Mouse (Mus musculus) limb, embryonic 15.5 days (tissue): ENCODE results near the gene Zic1. TPM values are rescaled to one million over a fixed set of nuclear protein-coding genes. Genes with fewer than 3 reads are reported as not detected.

Source experiments
- ATAC-seq: fragments of 200-750 bp; cut with Nextera tagmentation; 2 replicates; pipeline ENCODE4 v1.8.0; 2017; ENCODE audit warnings: low read depth, moderate TSS enrichment; ENCODE audit not compliant: insufficient number of reproducible peaks, low FRiP score, low TSS enrichment
- H3K27ac ChIP-seq: fragments of 300-500 bp; sonication (generic); 2 replicates; pipeline ENCODE4 v1.5.1; 2015; ENCODE audit warnings: moderate library complexity, mild to moderate bottlenecking, inconsistent platforms
- H3K27me3 ChIP-seq: fragments of 300-500 bp; sonication (generic); 2 replicates; pipeline ENCODE4 v1.6.1; 2015; ENCODE audit warnings: inconsistent platforms
- H3K36me3 ChIP-seq: fragments of 300-500 bp; sonication (generic); 2 replicates; pipeline ENCODE4 v1.6.1; 2015; ENCODE audit warnings: inconsistent platforms
- H3K4me1 ChIP-seq: fragments of 300-500 bp; sonication (generic); 2 replicates; pipeline ENCODE4 v1.6.1; 2015; ENCODE audit warnings: inconsistent platforms
- H3K4me2 ChIP-seq: fragments of 300-500 bp; sonication (generic); 2 replicates; pipeline ENCODE4 v1.6.1; 2015; ENCODE audit warnings: mild to moderate bottlenecking, inconsistent platforms
- H3K4me3 ChIP-seq: fragments of 300-500 bp; sonication (generic); 2 replicates; pipeline ENCODE4 v1.5.1; 2015; ENCODE audit warnings: mild to moderate bottlenecking, inconsistent platforms
- H3K9ac ChIP-seq: fragments of 300-500 bp; sonication (generic); 2 replicates; pipeline ENCODE4 v1.6.1; 2015; ENCODE audit warnings: inconsistent platforms
- H3K9me3 ChIP-seq: fragments of 300-500 bp; sonication (generic); 2 replicates; pipeline ENCODE4 v1.6.1; 2016; ENCODE audit warnings: inconsistent platforms
- WGBS: fragments of 180-500 bp; shearing (Covaris S2); methylation state at CpG from one replicate; pipeline ENCODE4 v1.1.7; 2015; 5-methylcytosine and 5-hydroxymethylcytosine counted together
- polyA plus RNA-seq: library from polyadenylated mRNA; unstranded; fragments of >200 nt; fragmentation: Nextera tagmentation; extraction: Ambion mirVana; gene quantifications from 2 replicates; pipeline ENCODE4 v1.2.1, GENCODE M21; 2015

Zic1 gene
- polyA plus RNA-seq, 1 experiment from 2014 or later = 0.14 TPM

DNA sequence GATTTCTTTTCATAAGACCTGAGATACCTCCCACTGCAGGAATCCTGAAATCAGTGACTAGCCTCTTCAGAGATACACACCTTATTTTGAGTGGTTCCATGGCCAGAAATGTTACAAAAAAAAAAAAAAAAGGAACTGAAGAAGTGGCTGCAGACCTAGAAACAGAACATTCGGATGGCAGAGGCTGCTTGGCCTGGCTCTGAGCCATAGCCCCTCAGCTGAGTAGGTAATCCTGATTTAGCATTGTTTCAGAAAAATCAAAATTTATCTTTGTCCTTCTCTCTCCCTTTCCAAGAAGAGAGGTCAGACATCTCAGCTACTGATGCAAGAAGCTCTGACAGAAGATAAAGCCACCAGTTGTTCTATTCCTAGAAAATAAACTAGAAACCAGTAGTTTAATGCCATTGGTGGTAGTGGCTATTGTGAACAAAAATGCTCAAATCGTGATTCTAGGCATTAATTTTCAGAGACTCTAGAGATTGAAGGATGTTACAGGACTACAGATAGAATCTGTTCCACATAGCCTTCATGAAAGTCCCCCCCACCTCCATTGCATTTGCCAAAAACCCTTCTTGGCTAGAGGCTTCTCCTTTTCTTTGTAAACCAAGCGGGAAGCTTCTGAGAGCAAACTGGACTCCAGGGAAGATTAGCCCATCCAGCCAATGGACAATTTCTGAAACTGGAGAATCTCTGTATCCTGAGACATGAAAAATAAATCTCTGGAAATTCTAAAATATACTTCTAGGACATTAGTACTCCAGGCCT, 8.4 kb upstream of the Zic1 start:
- Histone ChIP-seq H3K9ac (no peak overlapping the region), H3K36me3 (no peaks in the 10 kb centered on the region), H3K9me3 (no peaks in the 10 kb centered on the region), H3K4me2 (no peak overlapping the region), H3K27ac (no peak overlapping the region), H3K4me1 (peaks cover 7% of the 10 kb centered on the region), H3K27me3 (peaks cover 94% of the 10 kb centered on the region), H3K4me3 (no peak overlapping the region)
- WGBS = 21% methylated on average over 3 of the region's 3 CpGs
- ATAC-seq = no peak

DNA sequence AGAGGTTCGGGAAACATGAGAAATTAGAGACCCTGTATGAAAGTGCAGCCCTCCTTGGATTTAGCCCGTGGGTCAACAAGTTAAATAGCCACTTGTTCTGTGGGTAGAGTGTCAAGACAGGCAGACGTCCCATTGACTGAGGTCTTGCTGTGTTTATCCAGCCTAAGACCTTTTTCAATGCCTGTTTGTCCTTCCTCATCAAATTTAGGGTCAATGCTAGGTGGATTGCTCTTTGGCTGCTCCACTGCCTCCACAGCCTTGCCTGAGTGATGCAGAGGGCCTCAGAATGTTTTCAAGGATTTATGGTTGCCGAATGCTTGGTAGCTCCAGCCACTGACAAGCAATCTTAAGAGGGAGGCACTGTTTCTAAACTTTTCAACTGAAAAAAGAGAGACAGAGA, 6.0 kb upstream of the Zic1 start:
- Histone ChIP-seq H3K4me3 (no peak overlapping the region), H3K9me3 (no peaks in the 10 kb centered on the region), H3K27ac (no peak overlapping the region), H3K4me1 (no peaks in the 10 kb centered on the region), H3K36me3 (no peaks in the 10 kb centered on the region), H3K4me2 (no peak overlapping the region), H3K27me3 (peaks cover 92% of the 10 kb centered on the region), H3K9ac (no peak overlapping the region)
- 13% methylated on average over 4 of the region's 4 CpGs for WGBS
- ATAC-seq = no peak

DNA sequence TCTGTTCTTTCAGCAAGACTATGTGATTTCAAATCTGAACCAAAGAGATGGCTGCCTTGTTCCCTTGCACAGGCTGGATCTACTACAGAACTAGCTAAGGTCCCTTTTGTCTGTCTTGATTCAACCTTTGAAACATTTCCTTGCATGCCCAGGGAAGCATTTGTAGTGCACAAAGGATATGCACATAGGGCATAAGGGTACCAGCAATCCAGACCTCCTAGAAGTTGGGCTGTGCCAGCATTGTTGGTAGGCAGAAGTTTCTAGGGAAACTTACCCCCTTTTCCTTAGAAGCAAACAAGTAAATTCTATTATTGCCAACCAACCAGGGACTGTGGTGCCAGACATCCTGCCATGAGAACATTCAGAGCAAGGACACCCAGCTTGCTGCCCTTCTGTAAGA, 5.4 kb upstream of the Zic1 start:
- Histone ChIP-seq H3K27me3 (peaks cover 91% of the 10 kb centered on the region), H3K4me3 (no peak overlapping the region), H3K4me2 (no peak overlapping the region), H3K4me1 (no peaks in the 10 kb centered on the region), H3K9me3 (no peaks in the 10 kb centered on the region), H3K27ac (no peak overlapping the region), H3K36me3 (no peaks in the 10 kb centered on the region), H3K9ac (no peak overlapping the region)
- ATAC-seq = no peak

DNA sequence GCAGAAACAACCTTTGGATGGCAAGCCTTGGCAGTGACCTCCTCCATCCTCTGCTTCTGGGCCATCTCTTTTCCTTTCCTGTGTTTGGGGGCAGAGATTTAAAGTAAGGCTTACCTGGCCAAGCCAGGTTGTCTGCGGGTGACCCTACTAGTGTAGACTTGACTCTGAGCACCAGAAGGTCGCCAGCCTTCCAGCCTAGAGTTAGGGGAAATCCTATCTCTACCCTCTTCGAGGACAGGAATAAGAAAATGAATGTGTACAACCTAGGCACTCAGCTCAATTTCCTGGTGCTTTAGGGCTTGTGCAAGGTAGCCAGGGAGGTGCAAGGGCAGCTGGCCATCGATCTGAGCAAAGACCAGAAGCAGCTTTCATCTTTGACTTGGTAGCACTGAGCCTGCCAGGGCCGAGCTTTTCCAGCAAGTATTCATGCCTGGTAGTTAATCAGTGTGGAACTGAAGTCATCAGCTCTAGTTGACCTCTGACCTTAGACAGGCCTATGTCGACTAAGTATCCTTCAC, 4.6 kb upstream of the Zic1 start:
- H3K27me3 ChIP-seq = peaks cover 89% of the 10 kb centered on the region
- no peak overlapping the region for H3K27ac ChIP-seq
- no peak for ATAC-seq

DNA sequence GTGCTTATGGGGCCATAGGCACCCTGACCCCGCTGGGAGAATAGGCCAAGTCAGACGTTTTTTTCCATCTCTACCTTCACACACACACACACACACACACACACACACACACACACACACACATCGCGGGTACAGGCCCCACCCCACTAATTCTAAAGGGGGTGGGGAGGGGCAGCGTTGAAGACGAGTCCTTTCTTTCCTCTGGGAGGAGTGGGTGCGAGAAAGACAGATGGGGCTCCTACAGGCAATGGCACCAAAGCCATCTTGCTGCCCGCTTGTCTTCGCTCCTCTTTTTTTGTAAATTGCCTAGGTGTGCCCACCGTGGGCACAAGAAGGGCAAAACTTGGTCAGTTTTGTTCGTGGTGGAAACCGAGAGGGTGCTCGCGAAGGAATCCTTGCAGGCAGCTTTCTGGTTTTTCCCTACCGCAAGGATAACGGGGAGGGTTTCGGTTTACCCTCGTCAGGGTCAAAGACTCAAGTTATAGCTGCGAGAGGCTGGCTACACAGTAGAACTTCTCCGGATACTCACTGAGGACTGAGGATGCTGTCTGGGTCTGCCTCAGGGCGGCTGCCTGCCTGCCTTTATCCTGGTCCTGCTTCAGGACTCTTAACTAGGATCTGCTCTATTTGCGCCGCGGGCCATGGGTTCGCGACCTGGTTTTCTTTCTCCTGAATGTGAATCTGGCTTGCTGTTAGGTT, 3.8 kb upstream of the Zic1 start:
- peaks cover 12% of the 10 kb centered on the region for H3K4me1 ChIP-seq
- no peak overlapping the region for H3K27ac ChIP-seq
- no peaks in the 10 kb centered on the region for H3K36me3 ChIP-seq
- H3K9ac ChIP-seq = no peak overlapping the region
- no peaks in the 10 kb centered on the region for H3K9me3 ChIP-seq
- H3K4me3 ChIP-seq = no peak overlapping the region
- WGBS = 3% methylated on average over 26 of the region's 26 CpGs
- H3K4me2 ChIP-seq = no peak overlapping the region
- ATAC-seq = no peak
- peaks cover 90% of the 10 kb centered on the region for H3K27me3 ChIP-seq

More for the DNA sequence above, 4.6 kb upstream of the Zic1 start:
- Histone ChIP-seq H3K9ac (no peak overlapping the region), H3K36me3 (no peaks in the 10 kb centered on the region), H3K9me3 (no peaks in the 10 kb centered on the region), H3K4me1 (peaks cover 4% of the 10 kb centered on the region; the same call in 1 of the 2 replicates), H3K4me2 (no peak overlapping the region), H3K4me3 (no peak overlapping the region)
- 14% methylated on average over 6 of the region's 6 CpGs for WGBS

DNA sequence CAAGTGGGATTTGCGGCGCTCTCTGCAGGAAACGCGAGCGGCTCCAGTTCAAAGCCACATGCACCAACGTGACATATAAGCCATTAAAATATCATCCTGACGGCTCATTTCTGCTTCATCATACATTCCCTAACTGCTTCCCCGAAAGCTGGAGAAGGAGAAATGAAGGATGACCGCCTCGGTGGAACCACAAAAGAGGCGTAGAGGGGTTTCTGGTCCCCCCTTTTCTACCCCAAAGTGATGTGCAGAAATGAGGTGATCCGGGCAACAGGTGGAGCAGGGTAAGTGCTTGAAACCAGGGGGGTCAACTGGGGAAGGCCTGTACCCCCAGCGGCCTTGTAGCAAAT, 3.3 kb upstream of the Zic1 start:
- H3K9ac ChIP-seq = no peak overlapping the region
- no peak overlapping the region for H3K4me2 ChIP-seq
- ATAC-seq = no peak

DNA sequence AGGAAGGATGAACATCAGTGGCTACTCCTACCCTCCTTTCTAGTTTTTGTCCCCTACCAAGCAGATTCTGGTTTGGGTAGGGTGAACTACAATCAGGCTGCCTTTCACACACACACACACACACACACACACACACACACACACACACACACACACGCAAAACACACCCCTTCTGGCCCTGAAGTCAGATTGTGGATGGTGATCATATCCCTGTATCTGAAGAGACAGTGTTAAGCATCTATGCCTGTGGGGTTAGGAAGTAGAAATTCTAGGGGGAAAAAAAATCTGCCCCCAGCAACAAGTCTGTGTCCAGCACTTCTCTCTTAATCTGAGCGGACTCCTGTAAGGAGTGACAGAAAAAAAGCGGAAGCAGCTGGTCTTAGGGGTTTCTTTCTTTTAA, 2.5 kb upstream of the Zic1 start:
- 6% methylated on average over 3 of the region's 3 CpGs for WGBS
- ATAC-seq = no peak

More for the DNA sequence above, 3.3 kb upstream of the Zic1 start:
- Histone ChIP-seq H3K36me3 (no peaks in the 10 kb centered on the region), H3K9me3 (no peaks in the 10 kb centered on the region), H3K27me3 (peaks cover 90% of the 10 kb centered on the region), H3K4me1 (peaks cover 17% of the 10 kb centered on the region), H3K27ac (no peak overlapping the region), H3K4me3 (no peak overlapping the region)
- WGBS = 4% methylated on average over 13 of the region's 13 CpGs

DNA sequence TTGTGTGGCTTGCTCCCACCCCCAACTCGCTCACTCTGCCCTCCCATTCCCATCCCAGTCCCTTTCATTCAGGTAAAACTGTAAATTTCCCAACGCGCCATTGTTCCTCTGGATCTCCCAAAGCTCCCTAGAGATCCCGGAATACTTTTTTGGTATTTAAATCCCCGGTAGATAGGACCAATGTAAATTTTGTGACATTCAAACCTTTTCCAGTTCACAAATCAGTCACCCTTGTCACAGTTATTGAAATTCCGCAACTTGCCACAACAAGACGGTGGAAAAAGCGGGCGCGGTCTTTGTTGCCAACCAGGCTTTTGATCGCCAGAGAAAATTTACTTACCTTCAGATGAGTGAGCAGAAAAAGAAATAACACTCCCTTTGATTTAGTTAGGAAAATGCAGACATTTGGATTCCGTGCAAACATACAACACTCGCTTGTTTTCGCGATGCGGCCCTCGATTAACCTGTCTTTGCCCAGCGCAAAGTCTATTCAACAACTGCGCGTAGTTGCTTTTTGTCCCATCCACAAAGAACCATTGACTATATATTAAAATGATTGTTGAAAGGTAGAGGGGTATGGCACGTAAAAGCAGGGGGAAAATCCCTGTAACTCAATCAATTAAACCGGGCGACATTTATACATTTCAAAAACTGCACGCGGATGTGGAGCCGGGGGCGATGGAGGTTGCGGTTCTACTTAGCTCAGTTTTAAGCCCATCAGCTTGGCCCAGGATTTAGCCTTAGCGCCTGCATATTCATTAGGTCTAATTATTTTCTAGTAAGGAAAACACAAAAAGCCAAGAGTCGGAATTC, 1.6 kb upstream of the Zic1 start:
- H3K4me3 ChIP-seq = no peak overlapping the region
- 2% methylated on average over 30 of the region's 30 CpGs for WGBS
- H3K27ac ChIP-seq = no peak overlapping the region
- no peaks in the 10 kb centered on the region for H3K36me3 ChIP-seq
- H3K27me3 ChIP-seq = peaks cover 92% of the 10 kb centered on the region
- no peaks in the 10 kb centered on the region for H3K9me3 ChIP-seq
- H3K4me2 ChIP-seq = no peak overlapping the region
- H3K9ac ChIP-seq = no peak overlapping the region
- ATAC-seq = no peak
- H3K4me1 ChIP-seq = peaks cover 20% of the 10 kb centered on the region

More for the DNA sequence above, 2.5 kb upstream of the Zic1 start:
- H3K9ac ChIP-seq = no peak overlapping the region
- peaks cover 94% of the 10 kb centered on the region for H3K27me3 ChIP-seq
- no peak overlapping the region for H3K4me3 ChIP-seq
- peaks cover 17% of the 10 kb centered on the region for H3K4me1 ChIP-seq
- H3K9me3 ChIP-seq = no peaks in the 10 kb centered on the region
- H3K4me2 ChIP-seq = no peak overlapping the region
- H3K36me3 ChIP-seq = no peaks in the 10 kb centered on the region
- no peak overlapping the region for H3K27ac ChIP-seq

DNA sequence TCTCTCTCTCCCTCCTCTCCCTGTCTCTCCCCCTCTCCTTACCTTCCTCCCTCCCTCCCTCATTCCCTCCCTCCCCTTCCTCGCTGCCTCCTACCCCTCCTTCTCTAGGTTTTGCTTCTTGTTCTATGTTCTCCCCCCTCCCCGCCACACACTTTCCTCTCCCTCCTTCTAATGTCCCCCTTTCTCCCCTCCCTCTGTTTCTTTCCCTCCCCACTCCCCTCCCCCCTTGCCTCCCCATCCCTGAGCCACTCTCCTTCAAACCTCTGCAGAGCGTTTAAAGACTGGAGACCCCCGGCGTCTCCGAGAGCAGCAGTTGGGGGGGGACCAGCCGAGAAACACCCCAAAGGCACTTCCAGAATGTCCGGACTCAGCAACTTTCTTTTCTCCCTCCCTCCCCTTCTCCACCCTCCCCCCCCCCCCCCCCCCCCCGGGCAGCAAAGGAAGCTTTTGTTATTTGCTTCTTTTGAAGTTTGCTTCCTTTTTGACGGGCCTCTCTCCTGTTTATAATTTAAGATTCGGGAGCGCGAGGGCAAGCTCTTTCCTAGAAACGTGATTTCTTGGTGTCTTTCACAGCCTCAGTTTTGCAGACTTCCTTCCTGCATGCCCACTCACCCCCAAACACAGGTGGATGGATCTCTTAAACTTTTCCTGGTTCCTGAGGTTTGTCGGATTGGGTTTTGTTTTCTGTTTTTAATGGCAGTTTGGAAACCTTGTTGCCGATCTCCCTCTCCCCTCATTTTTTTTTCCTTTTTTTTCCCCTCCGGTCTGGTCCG, 802 bp upstream of the Zic1 start:
- Histone ChIP-seq H3K4me3 (no peak overlapping the region), H3K36me3 (no peaks in the 10 kb centered on the region), H3K9ac (no peak overlapping the region), H3K27me3 (peaks cover 92% of the 10 kb centered on the region), H3K4me1 (peaks cover 27% of the 10 kb centered on the region), H3K4me2 (no peak overlapping the region), H3K9me3 (no peaks in the 10 kb centered on the region), H3K27ac (no peak overlapping the region)
- no peak for ATAC-seq
- under 1% methylated on average over 16 of the region's 18 CpGs for WGBS

DNA sequence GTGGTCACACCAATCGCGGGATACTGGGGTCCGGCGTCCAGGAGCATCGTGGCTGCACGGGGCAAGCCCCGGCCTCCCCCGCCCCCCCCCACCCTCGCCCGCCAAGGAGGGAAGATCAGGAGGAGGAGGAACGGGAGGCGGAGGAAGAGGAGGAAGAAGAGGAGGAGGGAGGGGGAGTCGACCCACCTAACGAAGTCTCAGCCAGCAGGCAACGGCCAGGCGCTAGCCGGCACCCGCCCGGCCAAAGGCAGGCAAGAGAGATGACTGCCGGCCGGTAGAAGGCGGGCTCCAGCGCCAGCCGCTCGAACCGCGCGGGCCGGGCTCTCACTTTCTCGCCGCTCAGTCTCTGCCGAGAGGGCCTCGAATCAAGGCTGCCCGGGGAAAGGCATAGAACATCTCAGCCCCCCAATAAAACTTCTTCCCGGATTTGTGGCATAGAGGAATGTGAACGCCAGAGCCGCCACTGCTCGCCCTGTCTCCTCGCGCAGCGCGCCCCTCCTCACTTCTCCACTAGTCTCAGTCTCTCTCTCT, 574 bp downstream of the Zic1 start:
- Histone ChIP-seq H3K4me3 (peak overlapping the region; percentile 35), H3K36me3 (no peaks in the 10 kb centered on the region), H3K9me3 (no peaks in the 10 kb centered on the region), H3K27me3 (peaks cover 91% of the 10 kb centered on the region), H3K4me2 (peak overlapping the region; percentile 46), H3K27ac (no peak overlapping the region), H3K4me1 (peaks cover 27% of the 10 kb centered on the region), H3K9ac (no peak overlapping the region)
- WGBS = 1% methylated on average over 39 of the region's 42 CpGs
- no peak for ATAC-seq
